Mouse (Mus musculus) bone marrow, adult 2 months (tissue): Measurements from ENCODE around the gene Bmpr1a.

Experiments
- CTCF ChIP-seq: fragments of 200-500 bp; IDR thresholded peaks from 2 replicates; pipeline ENCODE4 v1.5.1; 2011; ENCODE audit warnings: low read length, control low read depth; ENCODE audit not compliant: control insufficient read depth, insufficient read depth
- POLR2A ChIP-seq: fragments of 200-500 bp; IDR thresholded peaks from 2 replicates; pipeline ENCODE4 v1.6.1; 2011; ENCODE audit warnings: low read depth, mild to moderate bottlenecking, control low read depth, low read length, borderline replicate concordance; ENCODE audit not compliant: control insufficient read depth

DNA sequence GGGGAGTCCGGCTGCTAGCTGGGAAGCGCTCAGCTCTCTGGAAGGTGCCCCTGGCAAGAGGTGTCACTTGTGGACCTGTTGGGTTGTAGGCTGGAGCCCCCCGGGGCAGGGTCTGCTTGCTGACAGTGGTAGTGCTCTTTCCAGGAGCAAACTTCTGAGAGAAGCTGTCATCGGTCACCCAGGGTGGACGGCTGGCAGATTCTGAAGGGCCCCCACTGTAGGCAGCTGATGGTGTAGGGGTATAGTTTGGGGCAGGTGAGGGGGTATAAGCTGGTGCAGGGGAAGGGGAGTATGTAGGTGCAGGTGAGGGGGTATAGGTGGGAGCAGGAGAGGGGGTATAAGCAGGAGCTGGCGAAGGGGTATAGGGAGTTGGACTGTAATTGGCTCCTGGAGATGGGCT is 40.9 kb upstream of the Bmpr1a start:
- TF ChIP-seq CTCF, result no peak
- no peak for TF ChIP-seq POLR2A
